Mouse (Mus musculus) limb, embryonic 11.5 days (tissue): ENCODE results near the gene Ing2. TPM values are rescaled to one million over a fixed set of nuclear protein-coding genes. Genes with fewer than 3 reads are reported as not detected.

Experiments used
- polyA plus RNA-seq: library from polyadenylated mRNA; unstranded; fragments of >200 nt; fragmentation: Nextera tagmentation; extraction: Ambion mirVana; gene quantifications from 2 replicates; pipeline ENCODE4 v1.2.1, GENCODE M21; 2014

The Ing2 gene
- polyA plus RNA-seq, 1 experiment from 2014 or later: 12.1 TPM

Other genes with a start within 250 kb of the Ing2 start
- 18.5 and 21.5 TPM in 2 replicates for gene Stox2, start 229.2 kb downstream of the Ing2 start, polyA plus RNA-seq
- 39.3 and 44.5 TPM in 2 replicates for gene Trappc11, start 142.1 kb downstream of the Ing2 start, polyA plus RNA-seq
- gene Rwdd4a, start 141.9 kb downstream of the Ing2 start, polyA plus RNA-seq: 44.4 and 49.0 TPM in 2 replicates
- gene Cdkn2aip, start 38.4 kb upstream of the Ing2 start, polyA plus RNA-seq: 37.7 and 37.8 TPM in 2 replicates
- gene Cldn24, start 146.6 kb upstream of the Ing2 start, polyA plus RNA-seq: not detected in 2 replicates
- gene Cldn22, start 148.9 kb upstream of the Ing2 start, polyA plus RNA-seq: not detected in 2 replicates